Mouse (Mus musculus): Measurements from ENCODE around the gene Thada.

Thada gene

GRCm38 (mm10) chr17:84370385-84370784, 95.6 kb downstream of the Thada start:
- no peak for DNase-seq (ENCODE audit: low spot score in 2 of 2)

GRCm38 (mm10) chr17:84369769-84370168, 96.2 kb downstream of the Thada start:
- DNase-seq (ENCODE audit: low spot score in 2 of 2): no peak

DNA sequence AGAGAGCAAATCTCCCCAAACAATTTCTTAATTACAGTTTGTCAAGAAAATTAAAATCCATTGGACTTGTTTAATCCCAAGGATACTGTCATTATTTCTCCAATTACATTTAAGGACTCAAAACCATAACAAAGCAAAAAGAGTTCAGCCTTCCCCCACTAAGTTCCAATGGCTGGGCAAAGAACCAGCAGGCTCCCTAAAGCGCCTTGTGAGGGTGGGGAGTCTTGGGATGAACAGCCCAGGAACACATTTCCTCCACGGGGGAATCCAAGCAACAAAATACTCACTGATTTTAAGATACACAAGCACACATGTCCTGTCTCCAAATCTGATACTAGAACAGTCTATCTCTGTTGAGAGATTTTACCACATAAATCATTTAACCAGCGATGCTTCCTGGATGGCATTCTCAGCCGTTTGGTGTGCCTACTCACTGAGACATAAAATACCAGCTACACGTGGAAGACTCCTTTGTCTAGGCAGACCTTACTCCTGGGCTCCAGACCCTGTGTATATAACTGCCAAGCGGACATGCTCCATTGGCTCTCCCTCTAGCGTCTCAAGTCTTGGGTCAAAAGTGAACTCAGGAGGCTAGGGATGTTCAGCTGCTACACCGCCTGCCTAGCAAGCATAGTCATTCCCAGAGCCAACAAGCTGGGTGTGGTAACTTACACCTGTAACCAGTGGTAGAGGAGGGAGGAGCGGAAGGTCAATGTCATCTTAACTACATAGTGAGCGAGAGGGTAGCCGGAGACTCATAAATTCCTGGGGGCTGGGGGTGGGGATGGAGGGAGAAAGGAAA, 97.6 kb downstream of the Thada start:
- DNase-seq (ENCODE audit: low spot score in 2 of 2): no peak

GRCm38 (mm10) chr17:84367663-84368062, 98.3 kb downstream of the Thada start:
- no peak for DNase-seq (ENCODE audit: low spot score in 2 of 2)

- DNase-seq (ENCODE audit: low spot score in 2 of 2): no peak
Measured at GRCm38 (mm10) chr17:84365791-84366301, 100.2 kb downstream of the Thada start.

GRCm38 (mm10) chr17:84365006-84365716, 100.8 kb downstream of the Thada start:
- DNase-seq (ENCODE audit: low spot score in 2 of 2): peak in 1 of 2 experiments; percentile 10

GRCm38 (mm10) chr17:84363444-84363843, 102.6 kb downstream of the Thada start:
- no peak for DNase-seq (ENCODE audit: low spot score in 2 of 2)

GRCm38 (mm10) chr17:84362581-84363286, 103.3 kb downstream of the Thada start:
- no peak for DNase-seq (ENCODE audit: low spot score in 2 of 2)

GRCm38 (mm10) chr17:84361006-84361405, 105.0 kb downstream of the Thada start:
- DNase-seq (ENCODE audit: low spot score in 2 of 2): no peak

DNA sequence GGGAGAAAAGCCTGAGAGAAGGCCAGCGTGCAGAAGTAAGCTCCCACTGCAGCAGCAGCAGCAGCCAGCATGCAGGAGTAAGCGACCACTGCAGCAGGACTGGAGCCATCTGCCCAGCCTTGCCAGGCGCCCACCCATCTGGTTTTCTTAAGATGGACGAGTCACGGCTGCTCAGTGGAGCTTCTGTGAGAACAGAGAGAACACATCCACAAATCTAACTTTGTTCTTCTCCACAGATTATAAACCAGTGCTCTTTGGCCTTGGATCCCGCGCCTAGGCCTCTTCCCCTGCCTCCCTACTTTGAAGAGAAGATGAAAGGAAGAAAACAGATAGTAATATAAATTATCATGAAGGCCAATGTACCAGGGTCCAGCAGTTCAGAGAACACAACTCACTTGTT, 106.2 kb downstream of the Thada start:
- DNase-seq (ENCODE audit: low spot score in 2 of 2): no peak

- no peak for DNase-seq (ENCODE audit: low spot score in 2 of 2)
Measured at GRCm38 (mm10) chr17:84358951-84359644, 106.9 kb downstream of the Thada start.

DNA sequence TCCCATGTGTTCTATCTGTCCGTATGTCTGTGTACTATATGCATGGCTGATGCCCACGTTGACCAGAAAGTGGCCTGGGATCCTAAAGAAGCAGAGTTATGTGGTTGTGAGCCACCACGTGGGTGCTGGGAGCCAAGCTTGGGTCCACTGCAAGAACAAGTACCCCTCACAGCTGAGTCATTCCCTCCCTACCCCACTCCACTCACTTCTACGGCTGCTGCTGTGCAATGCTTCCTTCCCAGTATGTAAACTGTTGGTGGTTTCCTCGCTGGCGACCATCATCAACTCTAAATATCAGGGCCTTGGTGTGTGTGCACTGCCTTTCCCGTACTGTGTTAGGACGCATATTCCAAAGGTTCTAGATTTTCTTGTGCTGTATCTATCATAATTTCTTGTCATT, 108.2 kb downstream of the Thada start:
- DNase-seq (ENCODE audit: low spot score in 2 of 2): no peak

DNA sequence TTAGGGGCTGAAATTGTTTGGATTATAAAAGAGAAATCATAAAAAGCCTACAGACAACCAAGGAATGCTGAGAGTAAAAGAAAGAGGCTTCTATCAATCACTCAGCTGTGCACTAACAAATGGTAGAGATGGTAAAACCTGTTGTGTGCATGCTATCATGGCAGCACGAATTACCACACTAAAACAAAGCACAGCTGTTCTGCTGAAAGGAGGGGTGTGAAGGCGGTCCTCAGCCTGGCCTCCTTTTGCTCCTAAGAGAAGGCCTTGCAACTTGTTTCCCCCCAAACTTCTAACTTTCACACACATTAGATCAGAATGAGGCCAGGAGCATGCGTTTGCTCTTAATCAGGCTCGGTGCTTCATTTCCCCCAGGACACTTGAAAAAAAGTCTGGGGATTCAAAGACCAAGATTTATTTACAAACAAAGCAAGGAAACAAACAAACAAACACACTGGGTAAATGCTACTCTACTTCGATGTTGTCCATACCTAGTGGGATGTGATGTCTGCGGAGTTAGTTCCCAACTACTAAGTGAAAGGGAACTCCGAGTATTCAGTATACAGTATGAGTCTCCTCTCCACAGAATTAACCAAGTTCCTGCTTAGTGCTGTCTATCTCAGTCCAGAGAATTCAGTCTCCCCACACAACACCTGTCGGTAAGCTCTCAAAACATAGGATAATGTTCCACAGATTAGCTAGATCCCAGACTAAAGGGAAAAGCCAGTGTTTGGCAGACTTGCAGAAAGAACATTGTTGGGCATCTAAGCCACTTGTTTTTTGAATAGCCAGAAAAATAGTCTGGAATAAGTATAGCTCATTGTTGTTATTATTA, 109.7 kb downstream of the Thada start:
- no peak for DNase-seq (ENCODE audit: low spot score in 2 of 2)

DNA sequence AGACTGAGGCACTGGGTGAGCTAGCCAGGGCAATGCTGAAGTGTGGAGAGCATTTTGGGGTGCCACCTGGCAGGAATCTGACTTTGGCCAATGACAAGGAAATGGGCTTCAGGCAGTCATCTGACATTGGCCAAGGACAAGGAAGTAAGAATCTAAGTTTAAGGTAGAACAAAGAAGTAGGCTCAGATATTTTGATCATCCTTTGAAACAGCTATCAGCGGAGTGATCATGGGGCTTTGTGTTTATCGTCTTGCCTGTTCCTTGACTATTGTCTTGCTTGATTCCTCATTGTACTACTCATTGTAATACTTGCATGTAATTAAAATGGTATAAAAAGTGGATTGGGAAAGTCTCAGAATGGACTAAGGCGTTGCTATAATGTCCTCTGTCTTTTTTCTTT, 111.0 kb downstream of the Thada start:
- no peak for DNase-seq (ENCODE audit: low spot score in 2 of 2)

DNA sequence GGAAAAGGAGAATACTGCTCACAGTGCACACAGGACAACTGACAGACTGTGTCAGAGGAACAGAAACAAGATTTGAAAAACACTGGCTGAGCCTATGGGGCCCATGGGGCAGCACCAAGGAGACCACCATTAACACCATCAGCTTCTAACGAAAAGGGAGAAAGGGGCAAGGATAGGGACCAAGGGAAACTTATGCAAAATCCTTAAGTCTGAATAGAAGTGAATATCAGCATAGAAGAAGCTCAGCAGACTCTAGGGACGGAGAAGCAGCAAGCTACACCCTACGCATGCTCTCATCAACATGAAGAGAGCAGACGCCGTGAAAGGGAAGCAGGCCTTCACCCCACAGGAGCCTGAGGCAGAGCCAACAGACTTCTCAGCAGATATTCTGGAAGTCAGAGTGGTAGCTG, 112.1 kb downstream of the Thada start:
- DNase-seq (ENCODE audit: low spot score in 2 of 2): no peak

- no peak for DNase-seq (ENCODE audit: low spot score in 2 of 2)
Measured at GRCm38 (mm10) chr17:84353224-84353901, 112.6 kb downstream of the Thada start.

DNA sequence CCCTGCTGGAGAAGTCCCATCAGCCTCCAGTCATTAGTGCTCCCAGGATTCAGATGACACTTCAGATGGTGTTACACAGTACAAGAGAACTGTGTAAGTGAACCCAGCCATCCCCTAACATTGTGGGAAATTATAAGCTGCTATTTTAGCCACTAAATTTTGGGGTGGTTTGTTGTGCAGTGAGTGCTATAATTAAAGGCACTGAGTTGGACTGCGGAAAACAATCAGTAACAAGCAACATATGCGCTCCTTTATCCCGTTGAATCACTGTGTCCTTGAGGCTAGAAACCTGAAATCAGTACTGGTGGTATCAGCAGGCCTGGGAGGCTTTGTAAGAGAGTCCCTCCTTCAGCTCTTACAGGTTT, 113.2 kb downstream of the Thada start:
- no peak for DNase-seq (ENCODE audit: low spot score in 2 of 2)

DNA sequence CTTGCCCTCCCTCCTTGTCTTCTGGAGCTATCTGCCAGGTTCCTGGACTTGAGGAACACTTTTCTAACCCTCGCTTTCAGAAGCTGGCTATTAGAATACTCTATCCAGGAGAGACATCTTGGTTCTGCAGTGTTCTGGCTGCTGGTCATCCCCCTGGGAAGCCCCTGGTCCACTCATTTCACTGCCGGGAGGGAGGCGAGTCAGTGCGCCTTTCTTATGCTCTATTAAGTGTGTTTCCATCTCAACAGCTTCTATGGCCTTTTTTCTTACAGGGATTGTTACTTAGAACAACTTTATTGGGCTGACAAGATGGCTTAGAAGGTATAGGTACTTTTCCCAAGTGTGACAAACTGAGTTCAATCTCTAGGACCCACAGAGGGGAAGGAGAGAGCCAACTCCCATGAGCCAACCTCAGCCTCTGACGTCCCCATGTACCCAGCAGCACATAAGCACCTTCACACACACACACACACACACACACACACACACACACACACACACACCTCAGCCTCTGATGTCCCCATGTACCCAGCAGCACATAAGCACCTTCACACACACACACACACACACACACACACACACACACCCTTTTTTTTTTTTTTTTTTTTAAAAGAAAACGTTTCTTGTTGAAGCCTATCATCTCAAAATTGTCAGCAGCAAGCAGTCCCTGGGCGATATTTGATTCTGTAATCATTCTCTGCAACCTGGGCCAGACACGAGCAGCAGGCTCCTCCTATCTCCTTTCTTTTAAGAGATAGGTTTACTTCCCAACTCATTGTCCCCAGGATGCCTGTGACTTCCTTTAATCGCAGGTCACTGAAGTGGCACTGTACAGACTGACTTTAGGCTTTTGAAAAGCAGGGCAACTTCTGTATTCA, 113.9 kb downstream of the Thada start:
- DNase-seq (ENCODE audit: low spot score in 2 of 2): no peak

- DNase-seq (ENCODE audit: low spot score in 2 of 2): no peak
Measured at GRCm38 (mm10) chr17:84351276-84351675, 114.7 kb downstream of the Thada start.
